Mouse (Mus musculus): Measurements from ENCODE around the gene Patj. TPM values are rescaled to one million over a fixed set of nuclear protein-coding genes. Genes with fewer than 3 reads are reported as not detected.
"Not testable (repeated sequence)": the region's sequence is repeated elsewhere in the genome, so short reads cannot be mapped to it uniquely, and the experiment has no call there.

Patj gene
- polyA plus RNA-seq, 2 experiments: 11.9 to 16.7 TPM

GRCm38 (mm10) chr4:98403492-98403891 is 7.9 kb downstream of the Patj start:
- H3K4me1 ChIP-seq (ENCODE audit: control insufficient read depth, insufficient read depth, low read length): 0 out of 2 replicates have a peak, but pooled peaks cover 8% of the 10 kb centered on the region
- no peak for ATAC-seq (ENCODE audit: low FRiP score, low read depth)
- H3K4me2 ChIP-seq (replicated peaks; ENCODE audit: low read depth, low read length, severe bottlenecking): no peak overlapping the region
- H3K36me3 ChIP-seq (ENCODE audit: control insufficient read depth, insufficient read depth, low read length): 0 out of 2 replicates have a peak, but pooled peaks cover 5% of the 10 kb centered on the region
- no peak overlapping the region for H3K27ac ChIP-seq (replicated peaks; ENCODE audit: low read depth, low read length)
- no peaks in the 10 kb centered on the region for H3K27me3 ChIP-seq (ENCODE audit: control insufficient read depth, insufficient read depth, low read length)
- no peak for DNase-seq (ENCODE audit: low spot score)
- no peak overlapping the region for H3K9ac ChIP-seq (ENCODE audit: low read depth, low read length, severe bottlenecking)
- TF ChIP-seq POLR2A (IDR thresholded peaks at IDR 0.05; ENCODE audit: borderline replicate concordance, extremely low read depth, insufficient read depth, insufficient read length): no peak
- no peaks in the 10 kb centered on the region for H3K9me3 ChIP-seq (ENCODE audit: control insufficient read depth, low read length)
- WGBS: 89% methylated on average over 4 of the region's 4 CpGs
- H3K4me3 ChIP-seq (replicated peaks; ENCODE audit: low read length): no peak overlapping the region

GRCm38 (mm10) chr4:98404412-98404811 is 8.8 kb downstream of the Patj start:
- no peak overlapping the region for H3K4me2 ChIP-seq (replicated peaks; ENCODE audit: low read depth, low read length, severe bottlenecking)
- peaks cover 10% of the 10 kb centered on the region; the same call in 1 of the 2 replicates for H3K36me3 ChIP-seq (ENCODE audit: control insufficient read depth, insufficient read depth, low read length)
- ATAC-seq (ENCODE audit: low FRiP score, low read depth) (no peak), DNase-seq (ENCODE audit: low spot score) (no peak)
- 90% methylated on average over 6 of the region's 6 CpGs for WGBS
- H3K4me3 ChIP-seq (replicated peaks; ENCODE audit: low read length): no peak overlapping the region
- no peaks in the 10 kb centered on the region for H3K9me3 ChIP-seq (ENCODE audit: control insufficient read depth, low read length)
- no peak for TF ChIP-seq POLR2A (IDR thresholded peaks at IDR 0.05; ENCODE audit: borderline replicate concordance, extremely low read depth, insufficient read depth, insufficient read length)
- no peak overlapping the region for H3K27ac ChIP-seq (replicated peaks; ENCODE audit: low read depth, low read length)
- no peak overlapping the region for H3K9ac ChIP-seq (ENCODE audit: low read depth, low read length, severe bottlenecking)
- H3K27me3 ChIP-seq (ENCODE audit: control insufficient read depth, insufficient read depth, low read length): no peaks in the 10 kb centered on the region
- 0 out of 2 replicates have a peak, but pooled peaks cover 8% of the 10 kb centered on the region for H3K4me1 ChIP-seq (ENCODE audit: control insufficient read depth, insufficient read depth, low read length)

GRCm38 (mm10) chr4:98408455-98408854 is 12.9 kb downstream of the Patj start:
- no peak for DNase-seq (ENCODE audit: low spot score)
- no peak for ATAC-seq (ENCODE audit: low FRiP score, low read depth)
- Histone ChIP-seq H3K4me3 (replicated peaks; ENCODE audit: low read length) (no peak overlapping the region), H3K4me2 (replicated peaks; ENCODE audit: low read depth, low read length, severe bottlenecking) (no peak overlapping the region), H3K9me3 (ENCODE audit: control insufficient read depth, low read length) (no peaks in the 10 kb centered on the region), H3K9ac (ENCODE audit: low read depth, low read length, severe bottlenecking) (no peak overlapping the region), H3K27ac (replicated peaks; ENCODE audit: low read depth, low read length) (no peak overlapping the region), H3K27me3 (ENCODE audit: control insufficient read depth, insufficient read depth, low read length) (no peaks in the 10 kb centered on the region), H3K36me3 (ENCODE audit: control insufficient read depth, insufficient read depth, low read length) (peaks cover 22% of the 10 kb centered on the region), H3K4me1 (ENCODE audit: control insufficient read depth, insufficient read depth, low read length) (no peaks in the 10 kb centered on the region)
- TF ChIP-seq POLR2A (IDR thresholded peaks at IDR 0.05; ENCODE audit: borderline replicate concordance, extremely low read depth, insufficient read depth, insufficient read length): no peak
- 89% methylated on average over 4 of the region's 4 CpGs for WGBS

DNA sequence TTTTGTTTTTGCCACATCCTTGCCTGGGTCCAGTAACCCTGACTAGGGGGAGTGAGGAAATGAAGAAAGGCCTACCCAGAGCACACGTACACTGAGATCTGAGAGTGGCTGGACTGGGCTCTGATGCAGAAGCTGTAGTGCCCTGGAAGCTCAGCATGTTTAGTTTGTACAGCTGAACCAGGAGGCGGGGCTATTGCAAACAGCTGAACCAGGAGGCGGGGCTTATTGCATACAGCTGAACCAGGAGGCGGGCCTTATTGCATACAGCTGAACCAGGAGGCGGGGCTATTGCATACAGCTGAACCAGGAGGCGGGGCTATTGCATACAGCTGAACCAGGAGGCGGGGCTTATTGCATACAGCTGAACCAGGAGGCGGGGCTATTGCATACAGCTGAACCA is 19.6 kb downstream of the Patj start:
- not testable (repeated sequence) for H3K9ac ChIP-seq (ENCODE audit: low read depth, low read length, severe bottlenecking); H3K4me3 ChIP-seq (replicated peaks; ENCODE audit: low read length); H3K9me3 ChIP-seq (ENCODE audit: control insufficient read depth, low read length); H3K4me1 ChIP-seq (ENCODE audit: control insufficient read depth, insufficient read depth, low read length); H3K4me2 ChIP-seq (replicated peaks; ENCODE audit: low read depth, low read length, severe bottlenecking); H3K27me3 ChIP-seq (ENCODE audit: control insufficient read depth, insufficient read depth, low read length); DNase-seq (ENCODE audit: low spot score); H3K27ac ChIP-seq (replicated peaks; ENCODE audit: low read depth, low read length); ATAC-seq (ENCODE audit: low FRiP score, low read depth)
- 94% methylated on average over 8 of the region's 8 CpGs for WGBS
- peaks cover 15% of the 10 kb centered on the region for H3K36me3 ChIP-seq (ENCODE audit: control insufficient read depth, insufficient read depth, low read length)

GRCm38 (mm10) chr4:98428371-98428770 is 32.8 kb downstream of the Patj start:
- no peak for TF ChIP-seq POLR2A (IDR thresholded peaks at IDR 0.05; ENCODE audit: borderline replicate concordance, extremely low read depth, insufficient read depth, insufficient read length)
- Histone ChIP-seq H3K4me1 (ENCODE audit: control insufficient read depth, insufficient read depth, low read length) (no peaks in the 10 kb centered on the region), H3K9ac (ENCODE audit: low read depth, low read length, severe bottlenecking) (no peak overlapping the region), H3K4me2 (replicated peaks; ENCODE audit: low read depth, low read length, severe bottlenecking) (no peak overlapping the region), H3K27me3 (ENCODE audit: control insufficient read depth, insufficient read depth, low read length) (no peaks in the 10 kb centered on the region), H3K36me3 (ENCODE audit: control insufficient read depth, insufficient read depth, low read length) (peaks cover 20% of the 10 kb centered on the region), H3K4me3 (replicated peaks; ENCODE audit: low read length) (no peak overlapping the region), H3K27ac (replicated peaks; ENCODE audit: low read depth, low read length) (no peak overlapping the region), H3K9me3 (ENCODE audit: control insufficient read depth, low read length) (no peaks in the 10 kb centered on the region)
- no peak for DNase-seq (ENCODE audit: low spot score)
- ATAC-seq (ENCODE audit: low FRiP score, low read depth): no peak
- 84% methylated on average over 8 of the region's 8 CpGs for WGBS

Data from limb, embryonic 14.5 days (tissue).